Mouse (Mus musculus) lung, postnatal 36 days (tissue): ENCODE results near the gene Sgk1.
A peak's percentile ranks its signal among the peaks of the same experiment; 100 is the strongest.

Experiments used
- DNase-seq: peaks from one replicate; pipeline ENCODE4 v3.0.0; 2022; ENCODE audit warnings: mixed read lengths

Sgk1 gene

GRCm38 (mm10) chr10:21978421-21978820 is 96.4 kb downstream of the Sgk1 start:
- DNase-seq = no peak

DNA sequence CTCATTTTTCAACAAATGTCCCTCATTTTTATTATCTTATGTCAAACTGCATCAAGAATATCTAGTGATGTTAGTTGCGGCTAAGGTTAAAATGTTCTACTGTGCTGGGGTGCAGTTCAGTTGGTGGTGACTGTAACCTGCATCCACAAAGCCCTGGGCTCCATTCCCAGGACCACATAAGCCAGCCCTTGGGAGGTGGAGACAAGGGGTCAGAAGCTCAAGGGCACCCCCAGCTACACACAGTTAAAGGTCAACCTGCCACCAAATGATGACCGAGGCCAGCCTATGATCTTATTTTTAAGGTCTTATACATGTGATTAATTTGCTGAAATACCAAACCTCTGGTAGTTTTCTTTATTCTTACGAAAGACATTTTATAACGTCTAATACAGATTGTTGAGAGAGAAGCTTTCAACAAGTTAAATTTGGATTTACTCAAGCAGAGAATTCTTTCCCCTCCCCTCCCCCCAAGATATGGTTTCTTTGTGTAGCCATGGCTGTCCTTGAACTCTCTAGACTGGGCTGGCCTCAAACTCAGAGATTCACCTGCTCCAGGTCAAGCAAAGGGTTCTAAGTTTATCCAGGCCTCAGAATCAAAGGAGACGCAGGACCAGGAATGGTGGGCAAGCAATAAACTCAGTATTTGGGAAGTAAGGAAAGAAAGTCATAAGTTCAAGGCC is 97.4 kb downstream of the Sgk1 start:
- DNase-seq = no peak

GRCm38 (mm10) chr10:21980780-21981435 is 98.9 kb downstream of the Sgk1 start:
- DNase-seq = no peak

DNA sequence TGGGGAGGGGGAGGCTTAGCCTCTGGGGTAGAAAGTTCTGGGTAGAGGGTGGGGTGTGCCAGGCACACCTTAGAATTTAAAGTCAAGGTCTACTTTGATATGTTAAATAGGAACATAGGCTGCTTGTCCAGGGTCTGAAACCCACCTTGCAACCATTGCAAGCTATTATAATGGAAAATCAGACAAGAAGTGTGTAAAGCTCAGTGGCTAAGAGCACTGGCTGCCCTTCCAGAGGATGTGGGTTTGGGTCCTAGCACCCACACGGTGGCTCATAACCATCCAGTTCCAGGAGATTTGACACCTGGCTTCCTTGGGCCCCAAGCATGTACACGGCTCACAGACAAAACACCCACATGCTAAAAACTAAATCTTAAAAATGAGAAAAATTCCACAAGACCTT is 100.3 kb downstream of the Sgk1 start:
- no peak for DNase-seq

DNA sequence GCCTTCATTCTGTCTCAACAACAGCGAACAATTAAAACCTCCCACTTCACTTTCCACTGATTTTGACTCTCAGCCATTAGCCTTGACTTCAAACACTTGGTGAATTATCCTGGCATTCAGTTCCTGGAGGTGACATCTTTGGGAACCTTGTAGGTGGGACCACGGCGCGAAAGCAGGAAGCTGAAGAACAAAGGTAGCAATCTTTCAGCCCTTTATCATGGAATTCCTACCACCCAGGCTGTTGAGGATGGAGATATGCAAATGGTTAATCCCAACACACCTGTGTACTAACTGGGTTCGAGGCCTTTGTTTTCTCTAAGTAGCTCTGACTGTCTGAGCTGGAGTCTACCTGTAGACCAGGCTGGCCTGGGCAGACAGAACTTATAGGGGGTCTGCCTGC is 106.5 kb downstream of the Sgk1 start:
- DNase-seq = no peak

- peak; percentile 97 for DNase-seq
Measured at GRCm38 (mm10) chr10:21991351-21991840, 109.4 kb downstream of the Sgk1 start.

DNA sequence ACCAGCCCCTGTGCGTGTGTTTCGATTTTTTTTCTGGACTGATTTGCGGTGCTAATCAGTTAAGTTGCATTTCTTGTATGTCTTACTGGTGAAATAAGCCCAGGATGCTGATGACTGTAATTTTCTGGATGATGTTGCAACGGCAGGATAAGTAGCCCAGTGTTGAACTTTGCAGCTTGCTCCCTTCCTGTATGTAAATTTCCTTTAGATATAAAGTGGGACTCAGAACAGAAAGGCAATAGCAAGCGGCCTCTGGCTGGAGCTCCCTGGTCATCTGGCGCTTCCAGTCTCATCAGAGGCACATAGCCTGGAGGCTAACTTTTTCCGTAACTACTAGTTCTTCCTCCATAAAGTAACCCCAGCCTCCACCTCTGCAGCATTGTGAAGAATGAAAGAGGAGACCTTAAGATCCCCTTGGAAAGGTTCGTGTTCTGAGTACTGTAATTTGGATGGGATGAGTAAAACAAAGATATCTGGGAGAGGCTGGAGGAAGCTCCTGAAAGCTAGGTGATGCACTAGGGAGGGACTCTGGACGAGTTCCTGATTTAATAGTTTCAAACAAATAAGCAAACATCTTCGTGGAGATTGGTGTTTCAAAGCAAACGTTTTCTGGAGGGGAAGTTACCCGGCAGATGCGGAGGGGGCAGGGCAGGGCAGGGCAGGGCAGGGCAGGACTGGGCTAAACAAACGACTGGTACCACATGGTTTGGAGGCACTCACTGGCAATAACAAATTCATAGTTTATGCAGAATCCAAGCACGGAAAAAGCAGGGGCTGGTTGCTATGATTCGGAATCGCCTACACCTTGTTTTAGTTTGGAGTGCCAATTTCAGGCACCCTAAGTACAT is 110.2 kb downstream of the Sgk1 start:
- peak; percentile 84 for DNase-seq

GRCm38 (mm10) chr10:21992834-21993514 is 111.0 kb downstream of the Sgk1 start:
- peak; percentile 90 for DNase-seq

DNA sequence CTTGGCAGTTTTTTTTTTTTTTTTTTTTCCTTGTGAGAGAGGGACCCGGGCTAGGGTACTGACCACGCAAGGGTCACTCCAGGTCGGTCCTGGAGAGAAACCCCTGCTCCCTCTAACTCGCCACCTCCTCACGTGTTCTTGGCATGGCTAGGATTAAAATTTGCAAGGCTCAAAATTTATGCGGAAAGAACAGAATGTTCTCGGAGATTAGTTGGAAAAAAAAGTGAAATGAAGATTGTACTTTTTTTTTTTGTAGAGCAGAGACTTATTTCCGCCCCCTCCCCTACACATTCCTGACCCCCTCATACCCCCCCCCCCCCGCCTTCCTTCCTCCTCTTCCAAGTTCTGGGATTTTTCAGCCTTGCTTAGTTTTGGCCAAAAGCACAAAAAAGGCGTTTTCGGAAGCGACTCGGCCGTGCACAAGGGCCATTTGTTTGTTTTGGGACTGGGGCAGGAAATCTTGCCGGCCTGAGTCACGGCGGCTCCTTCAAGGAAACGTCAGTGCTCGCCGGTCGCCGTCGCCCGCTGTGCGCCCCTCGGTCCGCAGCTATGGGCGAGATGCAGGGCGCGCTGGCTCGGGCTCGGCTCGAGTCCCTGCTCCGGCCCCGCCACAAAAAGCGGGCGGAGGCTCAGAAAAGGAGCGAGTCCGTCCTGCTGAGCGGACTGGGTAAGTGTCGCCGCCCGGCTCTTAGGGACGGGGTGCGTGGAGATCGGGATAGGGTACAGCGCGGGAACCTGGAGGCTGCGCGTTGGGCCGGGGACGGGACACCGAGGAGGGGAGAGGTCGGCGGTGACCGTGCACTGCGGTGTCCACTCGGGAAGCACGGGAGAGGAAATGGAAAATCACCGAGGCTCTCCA is 111.8 kb downstream of the Sgk1 start:
- peak; percentile 78 for DNase-seq

- peak; percentile 98 for DNase-seq
Measured at GRCm38 (mm10) chr10:21994431-21994914, 112.5 kb downstream of the Sgk1 start.

GRCm38 (mm10) chr10:21995221-21995620 is 113.2 kb downstream of the Sgk1 start:
- peak; percentile 91 for DNase-seq

DNA sequence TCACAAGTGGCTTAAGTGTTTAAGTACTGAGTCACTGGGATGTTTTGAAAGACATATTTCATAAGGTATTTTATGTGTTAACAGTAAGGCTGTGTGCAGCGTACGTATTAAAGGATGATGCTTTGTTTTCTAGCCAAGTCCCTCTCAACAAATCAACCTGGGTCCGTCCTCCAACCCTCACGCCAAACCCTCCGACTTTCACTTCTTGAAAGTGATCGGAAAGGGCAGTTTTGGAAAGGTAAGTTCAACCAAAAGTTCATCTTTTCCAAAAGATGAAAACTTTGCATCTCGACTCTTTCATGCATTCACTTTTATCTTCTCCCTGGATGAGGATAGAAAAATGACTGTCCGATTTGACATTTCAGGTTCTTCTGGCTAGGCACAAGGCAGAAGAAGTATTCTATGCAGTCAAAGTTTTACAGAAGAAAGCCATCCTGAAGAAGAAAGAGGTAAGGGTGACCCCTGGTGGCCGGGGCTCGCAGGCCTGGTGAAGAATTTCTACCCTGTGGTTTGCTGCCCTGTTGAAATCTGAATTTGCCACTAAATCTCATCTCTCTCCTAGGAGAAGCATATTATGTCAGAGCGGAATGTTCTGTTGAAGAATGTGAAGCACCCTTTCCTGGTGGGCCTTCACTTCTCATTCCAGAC is 113.8 kb downstream of the Sgk1 start:
- DNase-seq = peak; percentile 94

GRCm38 (mm10) chr10:21996660-21997447 is 114.9 kb downstream of the Sgk1 start:
- DNase-seq = no peak

- no peak for DNase-seq
Measured at GRCm38 (mm10) chr10:21997550-21998204, 115.7 kb downstream of the Sgk1 start.

DNA sequence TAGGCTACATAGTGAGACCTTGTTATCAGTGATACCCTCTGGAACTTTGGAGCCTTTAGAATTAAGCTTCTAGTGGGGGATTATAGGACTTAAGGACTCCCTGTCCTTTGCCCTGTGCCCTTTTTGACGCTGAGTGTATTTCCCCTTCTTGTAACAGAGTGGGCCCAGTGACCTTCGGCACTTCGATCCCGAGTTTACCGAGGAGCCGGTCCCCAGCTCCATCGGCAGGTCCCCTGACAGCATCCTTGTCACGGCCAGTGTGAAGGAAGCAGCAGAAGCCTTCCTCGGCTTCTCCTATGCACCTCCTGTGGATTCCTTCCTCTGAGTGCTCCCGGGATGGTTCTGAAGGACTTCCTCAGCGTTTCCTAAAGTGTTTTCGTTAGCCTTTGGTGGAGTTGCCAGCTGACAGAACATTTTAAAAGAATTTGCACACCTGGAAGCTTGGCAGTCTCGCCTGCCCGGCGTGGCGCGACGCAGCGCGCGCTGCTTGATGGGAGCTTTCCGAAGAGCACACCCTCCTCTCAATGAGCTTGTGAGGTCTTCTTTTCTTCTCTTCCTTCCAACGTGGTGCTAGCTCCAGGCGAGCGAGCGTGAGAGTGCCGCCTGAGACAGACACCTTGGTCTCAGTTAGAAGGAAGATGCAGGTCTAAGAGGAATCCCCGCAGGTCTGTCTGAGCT is 116.7 kb downstream of the Sgk1 start:
- no peak for DNase-seq

- DNase-seq = no peak
Measured at GRCm38 (mm10) chr10:22000491-22001306, 118.7 kb downstream of the Sgk1 start.

DNA sequence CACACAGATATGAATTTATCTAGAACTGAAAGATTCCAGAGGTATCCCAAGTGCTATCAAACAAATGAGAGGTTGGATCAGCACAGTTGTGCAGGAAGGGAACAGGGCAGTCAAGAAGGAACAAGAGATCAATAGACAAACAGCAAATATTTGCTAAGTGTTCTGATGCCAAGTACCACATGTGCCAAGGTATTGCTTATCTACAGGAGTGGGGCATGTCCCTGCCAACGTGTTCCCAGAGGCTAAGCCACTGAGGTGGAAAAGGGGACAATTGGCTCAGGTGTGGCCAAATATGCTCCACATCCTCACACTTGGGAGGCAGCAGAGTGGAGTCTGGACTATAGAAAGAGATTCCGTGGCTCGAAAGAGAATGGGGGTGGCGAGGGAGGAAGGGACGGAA is 119.6 kb downstream of the Sgk1 start:
- DNase-seq = peak; percentile 67

GRCm38 (mm10) chr10:22004763-22005162 is 122.8 kb downstream of the Sgk1 start:
- DNase-seq = no peak
